Mouse (Mus musculus): Measurements from ENCODE around the gene Nhlh1. TPM values are rescaled to one million over a fixed set of nuclear protein-coding genes. Genes with fewer than 3 reads are reported as not detected.

Nhlh1 gene
- polyA plus RNA-seq, 1 experiment from 2014 or later, result not detected

DNA sequence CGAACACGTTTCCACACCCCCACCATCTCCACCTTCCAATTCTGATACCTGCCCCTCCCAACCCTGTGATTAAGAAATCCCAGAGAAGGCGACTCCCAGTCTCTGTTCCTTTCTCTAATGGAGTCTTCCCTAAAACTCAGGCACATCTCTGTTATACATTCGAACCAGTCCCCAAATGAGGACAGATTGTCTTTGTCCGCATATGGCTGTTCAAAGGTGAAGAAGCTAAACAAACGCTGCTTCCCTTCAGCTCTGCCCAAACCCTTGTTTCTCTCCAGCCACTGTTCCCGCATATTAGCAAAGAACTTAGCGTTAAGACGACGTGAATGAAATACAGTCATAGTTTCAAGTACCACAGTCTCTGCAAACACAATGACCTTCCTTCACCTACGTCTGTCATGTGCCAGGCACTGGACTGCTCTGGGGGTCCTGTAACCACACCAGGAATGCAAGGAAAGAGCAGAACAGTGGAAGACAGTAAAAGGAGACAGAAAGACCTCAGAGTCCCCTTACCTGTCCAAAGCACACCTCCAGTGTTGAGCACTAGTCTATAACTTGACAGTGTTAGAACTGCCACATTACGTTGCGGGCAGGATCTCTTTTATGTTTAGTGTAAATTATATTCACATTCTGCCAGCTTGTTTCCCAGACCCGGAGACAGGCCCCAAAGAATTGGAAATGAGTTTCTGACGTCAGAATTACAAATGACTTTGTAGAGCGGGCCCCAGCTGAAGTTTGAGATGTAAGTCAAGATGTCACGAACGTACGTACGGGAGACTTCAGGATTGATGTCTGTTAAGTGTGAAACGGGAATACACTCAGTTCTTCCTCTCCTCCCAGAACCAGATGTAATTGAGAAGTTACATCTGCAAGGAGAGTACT, 28.7 kb downstream of the Nhlh1 start, which contains the start of gene Vangl2:
Gene Vangl2 (minus strand): TSS at position 51 of the 882 bp plus-strand sequence.
- Histone ChIP-seq H3K4me2 (replicated peaks; ENCODE audit: low read depth) (peak within 1 kb of the TSS; percentile 82), H3K4me3 (ENCODE audit: low read depth, low read length) (peak within 1 kb of the TSS; percentile 87), H3K27ac (replicated peaks) (peak within 1 kb of the TSS; percentile 82), H3K9ac (ENCODE audit: low read length) (peak within 1 kb of the TSS; percentile 78), H3K9me3 (ENCODE audit: control insufficient read depth, low read length) (no peaks in the 10 kb centered on the region), H3K36me3 (ENCODE audit: control insufficient read depth, insufficient read depth, low read length) (no peaks in the 10 kb centered on the region), H3K27me3 (ENCODE audit: control insufficient read depth, insufficient read depth, low read length) (no peaks in the 10 kb centered on the region), H3K4me1 (replicated peaks; ENCODE audit: control insufficient read depth, insufficient read depth) (peaks cover 6% of the 10 kb centered on the region; the same call in 1 of the 2 replicates)
- no peak for TF ChIP-seq CTCF (IDR thresholded peaks at IDR 0.05; ENCODE audit: low read depth)
- TF ChIP-seq EP300 (optimal IDR thresholded peaks at IDR 0.05), result no peak
- no peak for DNase-seq (ENCODE audit: low spot score)
- WGBS, result 59% methylated on average over 21 of the region's 21 CpGs
- ATAC-seq (ENCODE audit: low FRiP score, low TSS enrichment), result no peak

DNA sequence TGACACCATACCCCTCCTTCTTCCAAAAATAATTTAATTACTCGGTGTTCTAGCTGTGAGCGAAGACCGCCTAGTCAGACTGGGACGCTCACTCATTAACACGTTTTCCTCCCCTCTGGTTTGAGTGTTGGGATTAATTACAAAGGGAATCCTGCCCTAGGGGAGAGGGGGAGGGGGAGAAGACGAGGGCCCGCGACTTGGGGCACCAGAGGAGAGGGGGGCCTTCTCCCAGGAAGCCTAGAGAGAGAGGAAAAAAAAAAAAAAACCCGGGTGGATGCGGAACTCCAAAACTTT, 29.6 kb downstream of the Nhlh1 start:
- Histone ChIP-seq H3K4me3 (ENCODE audit: low read depth, low read length) (peak overlapping the region; percentile 87), H3K9ac (ENCODE audit: low read length) (peak overlapping the region; percentile 78), H3K4me2 (replicated peaks; ENCODE audit: low read depth) (peak overlapping the region; percentile 82), H3K9me3 (ENCODE audit: control insufficient read depth, low read length) (no peaks in the 10 kb centered on the region), H3K36me3 (ENCODE audit: control insufficient read depth, insufficient read depth, low read length) (no peaks in the 10 kb centered on the region), H3K4me1 (replicated peaks; ENCODE audit: control insufficient read depth, insufficient read depth) (peaks cover 6% of the 10 kb centered on the region; the same call in 1 of the 2 replicates), H3K27ac (replicated peaks) (peak overlapping the region; percentile 82), H3K27me3 (ENCODE audit: control insufficient read depth, insufficient read depth, low read length) (no peaks in the 10 kb centered on the region)
- DNase-seq (ENCODE audit: low spot score), result no peak
- TF ChIP-seq EP300 (optimal IDR thresholded peaks at IDR 0.05) (peak; percentile 31), CTCF (IDR thresholded peaks at IDR 0.05; ENCODE audit: low read depth) (no peak)
- WGBS, result 28% methylated on average over 10 of the region's 10 CpGs
- peak; percentile 8; the same call in 1 of the 2 replicates for ATAC-seq (ENCODE audit: low FRiP score, low TSS enrichment)

DNA sequence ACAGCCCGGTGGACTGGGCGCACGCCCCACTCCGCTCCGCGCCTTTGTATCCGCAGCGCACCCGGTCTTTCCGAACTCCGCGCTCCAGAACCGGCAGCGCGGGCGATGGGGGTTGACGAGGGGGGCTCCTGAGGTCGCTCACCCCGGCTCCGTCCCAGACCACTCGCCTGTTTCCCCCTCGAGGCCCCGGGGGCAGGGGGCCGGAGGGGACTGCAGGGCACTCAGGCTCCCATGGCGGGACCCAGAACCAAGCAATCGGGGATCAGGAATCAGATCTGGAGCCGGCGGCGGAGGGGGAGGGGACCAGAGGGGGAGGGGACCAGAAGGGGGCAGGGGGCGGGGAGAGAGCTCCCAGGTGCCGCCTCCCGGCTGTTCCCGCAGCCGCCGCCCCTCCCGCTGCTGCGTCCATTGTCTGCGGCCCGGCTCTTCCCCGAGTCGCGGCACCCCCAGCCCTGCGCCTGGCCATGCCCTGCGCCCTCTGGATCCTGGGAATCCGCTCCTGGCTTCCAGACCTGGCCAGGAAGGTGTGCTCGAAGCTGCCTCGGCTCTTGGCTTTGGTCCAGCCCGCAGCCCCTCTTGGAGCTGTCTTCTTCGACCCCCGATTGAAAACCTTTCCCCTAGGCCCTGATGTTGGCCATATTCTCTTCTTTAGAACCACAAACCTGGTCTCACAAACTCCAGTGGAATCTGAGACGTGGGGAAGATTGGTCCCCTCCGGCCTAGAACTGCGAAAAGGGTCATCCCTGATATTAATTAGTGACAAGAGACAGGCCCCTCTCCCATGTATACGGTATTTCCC, 30.2 kb downstream of the Nhlh1 start:
- ATAC-seq (ENCODE audit: low FRiP score, low TSS enrichment), result peak; percentile 91
- peaks cover 6% of the 10 kb centered on the region; the same call in 1 of the 2 replicates for H3K4me1 ChIP-seq (replicated peaks; ENCODE audit: control insufficient read depth, insufficient read depth)
- H3K27me3 ChIP-seq (ENCODE audit: control insufficient read depth, insufficient read depth, low read length), result no peaks in the 10 kb centered on the region
- H3K4me2 ChIP-seq (replicated peaks; ENCODE audit: low read depth), result peak overlapping the region; percentile 82
- DNase-seq (ENCODE audit: low spot score), result peak; percentile 90
- H3K27ac ChIP-seq (replicated peaks), result peak overlapping the region; percentile 82
- H3K36me3 ChIP-seq (ENCODE audit: control insufficient read depth, insufficient read depth, low read length), result no peaks in the 10 kb centered on the region
- peak overlapping the region; percentile 78 for H3K9ac ChIP-seq (ENCODE audit: low read length)
- 1% methylated on average over 48 of the region's 54 CpGs for WGBS
- peak overlapping the region; percentile 87 for H3K4me3 ChIP-seq (ENCODE audit: low read depth, low read length)
- TF ChIP-seq CTCF (IDR thresholded peaks at IDR 0.05; ENCODE audit: low read depth), result 0 out of 2 replicates have a peak, but pooled peaks have one; percentile 9
- no peak for TF ChIP-seq EP300 (optimal IDR thresholded peaks at IDR 0.05)
- no peaks in the 10 kb centered on the region for H3K9me3 ChIP-seq (ENCODE audit: control insufficient read depth, low read length)

DNA sequence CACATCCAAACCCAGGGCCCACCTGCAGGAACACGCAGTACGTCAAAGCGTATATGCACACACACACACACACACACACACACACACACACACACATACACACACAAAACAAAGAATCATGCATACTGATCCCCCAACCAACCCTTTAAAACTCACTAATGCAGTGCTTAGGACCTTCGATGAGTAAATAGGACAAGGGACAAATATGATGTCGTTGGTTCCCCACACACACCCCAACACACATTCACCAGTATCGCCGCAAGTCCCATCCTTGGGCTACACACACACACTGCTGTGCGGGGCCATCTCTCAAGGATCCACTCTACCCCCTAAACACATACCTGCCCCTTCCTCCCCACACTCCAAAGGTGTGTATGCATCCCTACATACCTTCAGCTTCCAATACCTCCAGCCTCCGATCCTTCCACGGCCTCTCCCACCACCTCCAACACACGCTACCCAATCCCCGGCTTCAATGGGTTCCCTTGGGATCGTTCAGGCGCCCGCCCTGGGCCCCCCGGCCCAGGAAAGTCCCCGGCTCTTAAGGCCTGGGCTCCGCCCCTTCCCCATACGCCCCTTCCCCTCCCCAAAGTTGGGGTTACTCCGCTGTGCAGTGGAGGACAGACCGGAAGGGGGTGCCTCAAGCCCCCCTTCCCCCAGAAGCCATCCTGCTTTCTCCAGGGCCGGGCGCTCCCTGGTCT, 31.0 kb downstream of the Nhlh1 start:
- H3K4me3 ChIP-seq (ENCODE audit: low read depth, low read length), result peak overlapping the region; percentile 87
- DNase-seq (ENCODE audit: low spot score) (peak; percentile 48), ATAC-seq (ENCODE audit: low FRiP score, low TSS enrichment) (peak; percentile 54)
- TF ChIP-seq CTCF (IDR thresholded peaks at IDR 0.05; ENCODE audit: low read depth), result no peak
- no peak for TF ChIP-seq EP300 (optimal IDR thresholded peaks at IDR 0.05)
- peak overlapping the region; percentile 82 for H3K4me2 ChIP-seq (replicated peaks; ENCODE audit: low read depth)
- peaks cover 6% of the 10 kb centered on the region; the same call in 1 of the 2 replicates for H3K4me1 ChIP-seq (replicated peaks; ENCODE audit: control insufficient read depth, insufficient read depth)
- no peaks in the 10 kb centered on the region for H3K27me3 ChIP-seq (ENCODE audit: control insufficient read depth, insufficient read depth, low read length)
- WGBS, result 2% methylated on average over 23 of the region's 23 CpGs
- H3K9ac ChIP-seq (ENCODE audit: low read length), result peak overlapping the region; percentile 78
- H3K36me3 ChIP-seq (ENCODE audit: control insufficient read depth, insufficient read depth, low read length), result no peaks in the 10 kb centered on the region
- no peaks in the 10 kb centered on the region for H3K9me3 ChIP-seq (ENCODE audit: control insufficient read depth, low read length)
- H3K27ac ChIP-seq (replicated peaks), result peak overlapping the region; percentile 82

DNA sequence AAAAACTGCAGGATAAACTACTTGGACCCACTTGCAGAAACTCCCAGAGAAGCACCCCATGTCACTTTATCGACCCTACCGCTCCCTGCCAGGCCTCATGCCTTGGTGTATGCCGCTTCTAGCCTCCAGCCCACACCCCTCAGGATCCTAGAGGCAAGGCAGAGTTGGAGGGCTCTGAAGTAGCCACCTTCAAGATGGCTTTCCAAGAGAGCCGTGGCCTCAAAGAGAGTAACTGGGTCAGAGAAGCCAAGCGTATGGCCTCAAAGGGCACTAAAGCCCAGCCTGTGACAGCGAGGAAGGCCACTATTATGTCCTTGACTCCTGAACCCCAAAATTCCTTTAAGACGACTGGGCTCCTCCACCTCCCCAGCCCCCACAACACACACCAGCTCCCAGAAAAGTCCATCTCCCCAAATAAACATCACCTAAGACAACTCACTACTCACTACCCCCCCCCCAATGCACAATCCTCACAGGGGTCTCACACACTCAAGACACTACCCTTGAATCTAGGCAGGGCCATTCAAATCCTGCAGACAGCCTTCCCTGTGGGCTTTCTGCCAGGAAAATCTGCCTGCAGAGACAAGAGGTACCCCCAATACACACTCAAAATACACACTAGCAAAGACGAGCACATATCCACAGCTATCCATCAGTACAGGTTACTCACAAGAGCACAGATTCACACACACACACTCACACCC, 32.0 kb downstream of the Nhlh1 start:
- peak overlapping the region; percentile 82 for H3K4me2 ChIP-seq (replicated peaks; ENCODE audit: low read depth)
- H3K9ac ChIP-seq (ENCODE audit: low read length), result no peak overlapping the region; the same call in 1 of the 2 replicates
- WGBS, result 62% methylated on average over 8 of the region's 8 CpGs
- no peak for ATAC-seq (ENCODE audit: low FRiP score, low TSS enrichment)
- no peak for DNase-seq (ENCODE audit: low spot score)
- H3K36me3 ChIP-seq (ENCODE audit: control insufficient read depth, insufficient read depth, low read length), result no peaks in the 10 kb centered on the region
- H3K27me3 ChIP-seq (ENCODE audit: control insufficient read depth, insufficient read depth, low read length), result no peaks in the 10 kb centered on the region
- H3K27ac ChIP-seq (replicated peaks), result 0 out of 2 replicates have a peak overlapping the region, but pooled peaks have one; percentile 18
- no peak for TF ChIP-seq EP300 (optimal IDR thresholded peaks at IDR 0.05)
- TF ChIP-seq CTCF (IDR thresholded peaks at IDR 0.05; ENCODE audit: low read depth), result no peak
- peaks cover 6% of the 10 kb centered on the region; the same call in 1 of the 2 replicates for H3K4me1 ChIP-seq (replicated peaks; ENCODE audit: control insufficient read depth, insufficient read depth)
- no peak overlapping the region for H3K4me3 ChIP-seq (ENCODE audit: low read depth, low read length)
- no peaks in the 10 kb centered on the region for H3K9me3 ChIP-seq (ENCODE audit: control insufficient read depth, low read length)

Data from stomach, postnatal 0 days (tissue).